Mouse (Mus musculus) myocyte (in vitro differentiated cells): ENCODE measurements around the gene Tceal7. TPM values are rescaled to one million over a fixed set of nuclear protein-coding genes. Genes with fewer than 3 reads are reported as not detected.
A peak's percentile ranks its signal among the peaks of the same experiment; 100 is the strongest.

Experiments
- H3K27me3 ChIP-seq: one replicate; pipeline ENCODE4 v1.6.1; 2011; ENCODE audit not compliant: control insufficient read depth, insufficient read depth, insufficient read length
- H3K36me3 ChIP-seq: one replicate; pipeline ENCODE4 v1.6.1; 2011; ENCODE audit not compliant: control insufficient read depth, insufficient read depth
- H3K4me2 ChIP-seq: one replicate; pipeline ENCODE4 v1.6.1; 2011; ENCODE audit warnings: low read depth, control low read depth
- H3K4me3 ChIP-seq: one replicate; pipeline ENCODE4 v1.5.1; 2011; ENCODE audit warnings: mild to moderate bottlenecking, control low read depth, moderate library complexity
- H3K79me2 ChIP-seq: one replicate; pipeline ENCODE4 v1.6.1; 2011; ENCODE audit not compliant: control insufficient read depth, insufficient read depth
- H3ac ChIP-seq: one replicate; pipeline ENCODE4 v1.6.1; 2011; ENCODE audit not compliant: control insufficient read depth, insufficient read length
- CEBPB ChIP-seq: IDR thresholded peaks from 2 replicates; pipeline ENCODE4 v1.6.1; 2011; ENCODE audit warnings: mild to moderate bottlenecking, moderate library complexity; ENCODE audit not compliant: poor library complexity, insufficient read depth, severe bottlenecking
- E2F4 ChIP-seq: IDR thresholded peaks from one replicate; pipeline ENCODE4 v1.6.1; 2011; ENCODE audit warnings: mild to moderate bottlenecking, control low read depth, moderate library complexity; ENCODE audit not compliant: insufficient read depth
- MAX ChIP-seq: IDR thresholded peaks from one replicate; pipeline ENCODE4 v1.6.1; 2011; ENCODE audit warnings: low read depth, mild to moderate bottlenecking, control low read depth
- MYOD1 ChIP-seq, 3 experiments: IDR thresholded peaks; one replicate each; pipeline ENCODE4 v1.6.1; 2011; ENCODE audit warnings: control low read depth in 2 of 3, low read depth in 2 of 3, mild to moderate bottlenecking in 2 of 3, moderate library complexity in 1 of 3; ENCODE audit not compliant: insufficient read length in 2 of 3, control insufficient read depth in 1 of 3
- MYOG ChIP-seq, 3 experiments: IDR thresholded peaks; one replicate each; pipeline ENCODE4 v1.6.1; 2011; ENCODE audit warnings: control low read depth in 2 of 3, low read depth in 2 of 3, mild to moderate bottlenecking in 2 of 3; ENCODE audit not compliant: insufficient read length in 2 of 3, control insufficient read depth in 1 of 3, insufficient read depth in 1 of 3
- POLR2A ChIP-seq: IDR thresholded peaks from one replicate; pipeline ENCODE4 v1.6.1; 2011; ENCODE audit warnings: low read depth, mild to moderate bottlenecking, control low read depth, moderate library complexity; ENCODE audit not compliant: insufficient read length
- POLR2AphosphoS2 ChIP-seq: IDR thresholded peaks from one replicate; pipeline ENCODE4 v1.6.1; 2011; ENCODE audit warnings: low read depth, control low read depth; ENCODE audit not compliant: insufficient read length
- REST ChIP-seq: IDR thresholded peaks from one replicate; pipeline ENCODE4 v1.6.1; 2011; ENCODE audit warnings: mild to moderate bottlenecking, control low read depth, moderate library complexity; ENCODE audit not compliant: insufficient read depth, insufficient read length
- SRF ChIP-seq: IDR thresholded peaks from one replicate; pipeline ENCODE4 v1.6.1; 2011; ENCODE audit warnings: low read depth; ENCODE audit not compliant: control insufficient read depth, insufficient read length
- TCF12 ChIP-seq: IDR thresholded peaks from one replicate; pipeline ENCODE4 v1.6.1; 2011; ENCODE audit warnings: mild to moderate bottlenecking, control low read depth; ENCODE audit not compliant: poor library complexity, insufficient read depth, severe bottlenecking
- TCF3 ChIP-seq: IDR thresholded peaks from one replicate; pipeline ENCODE4 v1.6.1; 2011; ENCODE audit warnings: low read depth, control low read depth; ENCODE audit not compliant: insufficient read length
- USF1 ChIP-seq: IDR thresholded peaks from one replicate; pipeline ENCODE4 v1.6.1; 2011; ENCODE audit warnings: low read depth, mild to moderate bottlenecking, control low read depth, moderate library complexity
- polyA plus RNA-seq: library from polyadenylated mRNA; unstranded; fragments of >200 nt; fragmentation: generic; extraction: Trizol; gene quantifications from one replicate; pipeline ENCODE4 v1.2.1, GENCODE M21; 2012; ENCODE audit warnings: missing spikeins

Tceal7 gene
- polyA plus RNA-seq, 1 experiment = 15.4 TPM

- Histone ChIP-seq H3K27me3 (no peaks in the 10 kb centered on the region), H3K79me2 (peaks cover 7% of the 10 kb centered on the region), H3K4me3 (peak overlapping the region; percentile 82), H3ac (no peak overlapping the region), H3K4me2 (peak overlapping the region; percentile 77), H3K36me3 (no peaks in the 10 kb centered on the region)
- TF ChIP-seq USF1 (no peak), MAX (no peak), POLR2AphosphoS2 (no peak), SRF (no peak), CEBPB (no peak), TCF12 (no peak), REST (no peak), E2F4 (no peak), TCF3 (no peak), POLR2A (no peak), MYOG (IDR thresholded peaks at IDR 0.05; ENCODE audit: control insufficient read depth in 1 of 3, insufficient read depth in 1 of 3, insufficient read length in 2 of 3, low read depth in 2 of 3) (no peak), MYOD1 (IDR thresholded peaks at IDR 0.05; ENCODE audit: control insufficient read depth in 1 of 3, insufficient read length in 2 of 3, low read depth in 2 of 3) (no peak)
Measured at GRCm38 (mm10) chrX:136172786-136173185, 41.8 kb upstream of the Tceal7 start.

DNA sequence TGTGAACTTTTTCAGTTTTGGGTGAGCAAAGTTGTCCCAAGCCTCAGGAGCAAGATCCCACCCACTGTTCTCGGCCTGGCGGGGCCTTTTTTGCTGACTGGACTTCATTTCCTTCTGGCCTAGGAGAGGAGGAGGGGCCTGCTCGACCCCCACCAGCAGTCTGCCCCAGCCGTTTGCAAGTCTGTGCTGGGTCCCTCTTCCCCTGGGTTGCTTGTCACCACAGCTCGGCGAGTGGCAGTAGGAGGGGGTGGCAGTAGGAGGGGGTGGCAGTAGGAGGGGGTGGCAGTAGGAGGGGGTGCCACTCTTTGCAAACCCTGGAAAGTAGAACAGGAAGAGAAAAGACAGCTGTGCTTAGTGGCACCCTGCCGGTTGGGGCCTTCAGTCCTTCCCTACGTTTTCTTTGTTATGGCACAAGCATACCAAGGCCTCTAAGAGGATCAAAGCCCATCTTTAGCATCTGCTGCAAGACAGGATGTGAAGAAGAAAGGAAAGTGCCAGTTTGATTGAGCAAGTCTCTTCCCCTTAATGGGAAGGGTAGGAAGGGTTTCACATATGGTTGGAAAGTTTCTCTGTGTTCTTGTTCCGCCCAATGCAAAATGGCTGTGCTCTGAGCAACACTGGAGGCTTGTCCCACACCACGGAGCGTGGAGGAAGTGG is 33.6 kb upstream of the Tceal7 start:
- H3K79me2 ChIP-seq = no peaks in the 10 kb centered on the region
- no peaks in the 10 kb centered on the region for H3K27me3 ChIP-seq
- H3K36me3 ChIP-seq = no peaks in the 10 kb centered on the region
- H3K4me2 ChIP-seq = no peak overlapping the region
- TF ChIP-seq MYOG (IDR thresholded peaks at IDR 0.05; ENCODE audit: control insufficient read depth in 1 of 3, insufficient read depth in 1 of 3, insufficient read length in 2 of 3, low read depth in 2 of 3) = no peak
- no peak for TF ChIP-seq POLR2A
- no peak for TF ChIP-seq SRF
- no peak for TF ChIP-seq E2F4
- no peak overlapping the region for H3K4me3 ChIP-seq
- H3ac ChIP-seq = no peak overlapping the region

DNA sequence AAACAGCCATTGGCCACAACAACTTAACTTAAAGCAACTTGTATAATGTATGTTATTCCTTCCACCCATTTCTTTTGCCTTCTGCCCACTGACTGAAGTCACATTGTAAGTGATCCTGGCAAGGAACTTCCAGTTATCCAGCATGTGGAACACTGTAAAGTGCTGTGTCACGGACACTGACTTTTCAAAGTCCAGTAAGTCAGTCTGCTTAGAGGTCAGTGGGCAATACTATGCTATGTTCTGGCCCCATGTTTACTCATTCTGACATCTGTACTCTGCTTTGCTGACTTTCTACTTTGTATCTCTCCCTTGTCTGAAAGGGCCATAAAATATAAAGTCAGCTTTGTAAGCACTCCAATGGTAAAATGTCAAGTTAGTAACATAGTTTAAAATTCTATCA is 31.5 kb upstream of the Tceal7 start:
- Histone ChIP-seq H3K27me3 (no peaks in the 10 kb centered on the region), H3K79me2 (no peaks in the 10 kb centered on the region), H3K36me3 (no peaks in the 10 kb centered on the region), H3K4me2 (no peak overlapping the region), H3ac (no peak overlapping the region), H3K4me3 (no peak overlapping the region)
- TF ChIP-seq REST (no peak), POLR2A (no peak), USF1 (no peak), MYOD1 (IDR thresholded peaks at IDR 0.05; ENCODE audit: control insufficient read depth in 1 of 3, insufficient read length in 2 of 3, low read depth in 2 of 3) (no peak), TCF12 (no peak), POLR2AphosphoS2 (no peak), CEBPB (no peak), E2F4 (no peak), SRF (no peak), MYOG (IDR thresholded peaks at IDR 0.05; ENCODE audit: control insufficient read depth in 1 of 3, insufficient read depth in 1 of 3, insufficient read length in 2 of 3, low read depth in 2 of 3) (no peak), TCF3 (no peak), MAX (no peak)

DNA sequence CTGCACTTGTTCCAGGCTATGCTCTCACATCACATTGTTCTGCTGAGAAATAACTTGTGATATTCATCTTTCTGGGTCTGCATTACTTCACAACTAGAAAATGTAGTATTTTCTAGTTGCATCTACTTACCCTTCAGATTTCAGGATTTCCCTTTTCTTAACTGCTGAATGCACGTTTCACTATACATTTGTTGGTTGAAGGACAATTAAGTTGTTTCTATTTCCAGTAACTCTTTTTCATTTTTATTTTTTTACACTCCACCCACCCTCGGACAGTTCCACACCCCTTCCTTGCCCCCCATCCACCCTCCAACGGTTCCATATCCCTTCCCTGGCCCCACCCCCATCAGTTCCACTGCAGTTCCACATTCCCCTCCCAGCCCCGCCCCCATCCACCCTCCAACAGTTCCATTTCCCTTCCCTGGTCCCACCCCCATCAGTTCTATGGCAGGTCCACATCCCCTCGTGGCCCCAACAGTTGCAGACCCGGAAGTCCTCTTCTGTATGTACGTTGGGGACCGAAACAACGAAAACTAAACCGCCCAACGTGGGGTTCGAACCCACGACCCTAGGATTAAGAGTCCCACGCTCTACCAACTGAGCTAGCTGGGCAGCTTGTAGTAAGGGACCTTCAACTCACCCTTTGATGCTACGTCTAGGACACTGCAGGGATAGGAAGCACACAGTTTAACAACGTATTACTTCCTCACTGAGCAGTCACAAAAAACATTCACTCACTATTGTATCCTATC is 19.2 kb upstream of the Tceal7 start:
- H3ac ChIP-seq = no peak overlapping the region
- H3K4me3 ChIP-seq = no peak overlapping the region
- TF ChIP-seq E2F4 (no peak), TCF12 (no peak), POLR2AphosphoS2 (no peak), MYOD1 (IDR thresholded peaks at IDR 0.05; ENCODE audit: control insufficient read depth in 1 of 3, insufficient read length in 2 of 3, low read depth in 2 of 3) (no peak), MYOG (IDR thresholded peaks at IDR 0.05; ENCODE audit: control insufficient read depth in 1 of 3, insufficient read depth in 1 of 3, insufficient read length in 2 of 3, low read depth in 2 of 3) (no peak), REST (no peak), POLR2A (no peak), SRF (no peak), USF1 (no peak), CEBPB (no peak), TCF3 (no peak), MAX (no peak)
- no peak overlapping the region for H3K4me2 ChIP-seq
- H3K27me3 ChIP-seq = no peaks in the 10 kb centered on the region
- no peaks in the 10 kb centered on the region for H3K79me2 ChIP-seq
- no peaks in the 10 kb centered on the region for H3K36me3 ChIP-seq
